Mouse (Mus musculus): ENCODE measurements around the gene Ier2. TPM values are rescaled to one million over a fixed set of nuclear protein-coding genes. Genes with fewer than 3 reads are reported as not detected.

Ier2 gene
- polyA plus RNA-seq, 1 experiment from 2014 or later, result 43.8 TPM

- H3K4me2 ChIP-seq (ENCODE audit: low read length), result no peak overlapping the region
- 52% methylated on average over 1 of the region's 1 CpGs for WGBS
- no peaks in the 10 kb centered on the region for H3K9me3 ChIP-seq (ENCODE audit: control insufficient read depth, low read length)
- H3K27ac ChIP-seq (replicated peaks in 1 of 2; ENCODE audit: control insufficient read depth in 1 of 2, insufficient read depth in 1 of 2, low read depth in 2 of 2, low read length in 2 of 2), result no peak overlapping the region
- H3K36me3 ChIP-seq (ENCODE audit: control insufficient read depth, insufficient read depth, low read length), result peaks cover 38% of the 10 kb centered on the region
- no peaks in the 10 kb centered on the region for H3K27me3 ChIP-seq (ENCODE audit: control insufficient read depth, insufficient read depth, low read length)
- no peak for ATAC-seq (ENCODE audit: insufficient number of reproducible peaks, insufficient read depth, low FRiP score, low read depth)
- no peak overlapping the region for H3K4me3 ChIP-seq (ENCODE audit: control insufficient read depth in 1 of 2, insufficient read depth in 1 of 2, low read depth in 1 of 2, low read length in 2 of 2)
- H3K4me1 ChIP-seq (ENCODE audit: control insufficient read depth in 2 of 2, insufficient read depth in 2 of 2, low read length in 2 of 2), result peaks cover 5 to 11% of the 10 kb centered on the region in 2 experiments
- no peak overlapping the region; the same call in 1 of the 2 replicates for H3K9ac ChIP-seq (ENCODE audit: low read length)
Measured at GRCm38 (mm10) chr8:84668081-84668480, 5.4 kb upstream of the Ier2 start.

- ATAC-seq (ENCODE audit: insufficient number of reproducible peaks, insufficient read depth, low FRiP score, low read depth), result no peak
- H3K4me1 ChIP-seq (ENCODE audit: control insufficient read depth in 2 of 2, insufficient read depth in 2 of 2, low read length in 2 of 2), result peaks cover 5 to 20% of the 10 kb centered on the region in 2 experiments
- H3K4me2 ChIP-seq (ENCODE audit: low read length), result peak overlapping the region; percentile 68
- H3K4me3 ChIP-seq (ENCODE audit: control insufficient read depth in 1 of 2, insufficient read depth in 1 of 2, low read depth in 1 of 2, low read length in 2 of 2), result peak overlapping the region; percentile 55 to 82
- no peaks in the 10 kb centered on the region for H3K27me3 ChIP-seq (ENCODE audit: control insufficient read depth, insufficient read depth, low read length)
- H3K9me3 ChIP-seq (ENCODE audit: control insufficient read depth, low read length), result no peaks in the 10 kb centered on the region
- H3K36me3 ChIP-seq (ENCODE audit: control insufficient read depth, insufficient read depth, low read length), result peaks cover 18% of the 10 kb centered on the region
- H3K9ac ChIP-seq (ENCODE audit: low read length), result peak overlapping the region; percentile 83
- H3K27ac ChIP-seq (replicated peaks in 1 of 2; ENCODE audit: control insufficient read depth in 1 of 2, insufficient read depth in 1 of 2, low read depth in 2 of 2, low read length in 2 of 2), result peak overlapping the region; percentile 96 to 99
- WGBS, result 2% methylated on average over 14 of the region's 14 CpGs
Measured at GRCm38 (mm10) chr8:84665385-84665893, 2.8 kb upstream of the Ier2 start.

- H3K4me1 ChIP-seq (ENCODE audit: control insufficient read depth in 2 of 2, insufficient read depth in 2 of 2, low read length in 2 of 2), result peaks cover 11 to 23% of the 10 kb centered on the region in 2 experiments
- peak overlapping the region; percentile 55 to 82 for H3K4me3 ChIP-seq (ENCODE audit: control insufficient read depth in 1 of 2, insufficient read depth in 1 of 2, low read depth in 1 of 2, low read length in 2 of 2)
- H3K9ac ChIP-seq (ENCODE audit: low read length), result peak overlapping the region; percentile 83
- H3K4me2 ChIP-seq (ENCODE audit: low read length), result peak overlapping the region; percentile 68
- H3K36me3 ChIP-seq (ENCODE audit: control insufficient read depth, insufficient read depth, low read length), result peaks cover 11% of the 10 kb centered on the region
- H3K27me3 ChIP-seq (ENCODE audit: control insufficient read depth, insufficient read depth, low read length), result no peaks in the 10 kb centered on the region
- 1% methylated on average over 29 of the region's 29 CpGs for WGBS
- ATAC-seq (ENCODE audit: insufficient number of reproducible peaks, insufficient read depth, low FRiP score, low read depth), result no peak
- no peaks in the 10 kb centered on the region for H3K9me3 ChIP-seq (ENCODE audit: control insufficient read depth, low read length)
- peak overlapping the region; percentile 96 to 99 for H3K27ac ChIP-seq (replicated peaks in 1 of 2; ENCODE audit: control insufficient read depth in 1 of 2, insufficient read depth in 1 of 2, low read depth in 2 of 2, low read length in 2 of 2)
Measured at GRCm38 (mm10) chr8:84664566-84665384, 2.1 kb upstream of the Ier2 start.

GRCm38 (mm10) chr8:84663483-84664327 lies 1.1 kb upstream of the Ier2 start:
- Histone ChIP-seq H3K27ac (replicated peaks in 1 of 2; ENCODE audit: control insufficient read depth in 1 of 2, insufficient read depth in 1 of 2, low read depth in 2 of 2, low read length in 2 of 2) (peak overlapping the region; percentile 96 to 99), H3K9ac (ENCODE audit: low read length) (peak overlapping the region; percentile 95), H3K4me1 (ENCODE audit: control insufficient read depth in 2 of 2, insufficient read depth in 2 of 2, low read length in 2 of 2) (peaks cover 13 to 33% of the 10 kb centered on the region in 2 experiments), H3K4me2 (ENCODE audit: low read length) (peak overlapping the region; percentile 68), H3K4me3 (ENCODE audit: control insufficient read depth in 1 of 2, insufficient read depth in 1 of 2, low read depth in 1 of 2, low read length in 2 of 2) (peak overlapping the region; percentile 82 to 83), H3K9me3 (ENCODE audit: control insufficient read depth, low read length) (no peaks in the 10 kb centered on the region), H3K27me3 (ENCODE audit: control insufficient read depth, insufficient read depth, low read length) (no peaks in the 10 kb centered on the region), H3K36me3 (ENCODE audit: control insufficient read depth, insufficient read depth, low read length) (peaks cover 7% of the 10 kb centered on the region)
- 2% methylated on average over 43 of the region's 43 CpGs for WGBS
- peak; percentile 82 for ATAC-seq (ENCODE audit: insufficient number of reproducible peaks, insufficient read depth, low FRiP score, low read depth)

GRCm38 (mm10) chr8:84661961-84662571 lies 586 bp downstream of the Ier2 start:
- ATAC-seq (ENCODE audit: insufficient number of reproducible peaks, insufficient read depth, low FRiP score, low read depth), result 0 out of 2 replicates have a peak, but pooled peaks have one; percentile 2
- H3K27me3 ChIP-seq (ENCODE audit: control insufficient read depth, insufficient read depth, low read length), result no peaks in the 10 kb centered on the region
- H3K4me2 ChIP-seq (ENCODE audit: low read length), result peak overlapping the region; percentile 68
- H3K27ac ChIP-seq (replicated peaks in 1 of 2; ENCODE audit: control insufficient read depth in 1 of 2, insufficient read depth in 1 of 2, low read depth in 2 of 2, low read length in 2 of 2), result peak overlapping the region; percentile 89 to 94
- H3K36me3 ChIP-seq (ENCODE audit: control insufficient read depth, insufficient read depth, low read length), result no peaks in the 10 kb centered on the region
- H3K9me3 ChIP-seq (ENCODE audit: control insufficient read depth, low read length), result no peaks in the 10 kb centered on the region
- H3K4me3 ChIP-seq (ENCODE audit: control insufficient read depth in 1 of 2, insufficient read depth in 1 of 2, low read depth in 1 of 2, low read length in 2 of 2), result peak overlapping the region; percentile 69 to 83
- H3K4me1 ChIP-seq (ENCODE audit: control insufficient read depth in 2 of 2, insufficient read depth in 2 of 2, low read length in 2 of 2), result peaks cover 13 to 41% of the 10 kb centered on the region in 2 experiments
- H3K9ac ChIP-seq (ENCODE audit: low read length), result peak overlapping the region; percentile 95
- WGBS, result under 1% methylated on average over 61 of the region's 61 CpGs

GRCm38 (mm10) chr8:84661458-84661871 lies 1.2 kb downstream of the Ier2 start:
- Histone ChIP-seq H3K27me3 (ENCODE audit: control insufficient read depth, insufficient read depth, low read length) (no peaks in the 10 kb centered on the region), H3K9ac (ENCODE audit: low read length) (peak overlapping the region; percentile 95), H3K4me1 (ENCODE audit: control insufficient read depth in 2 of 2, insufficient read depth in 2 of 2, low read length in 2 of 2) (peaks cover 18 to 47% of the 10 kb centered on the region in 2 experiments), H3K4me3 (ENCODE audit: control insufficient read depth in 1 of 2, insufficient read depth in 1 of 2, low read depth in 1 of 2, low read length in 2 of 2) (peak overlapping the region; percentile 69 to 83), H3K36me3 (ENCODE audit: control insufficient read depth, insufficient read depth, low read length) (no peaks in the 10 kb centered on the region), H3K27ac (replicated peaks in 1 of 2; ENCODE audit: control insufficient read depth in 1 of 2, insufficient read depth in 1 of 2, low read depth in 2 of 2, low read length in 2 of 2) (peak overlapping the region; percentile 89 to 94), H3K9me3 (ENCODE audit: control insufficient read depth, low read length) (no peaks in the 10 kb centered on the region), H3K4me2 (ENCODE audit: low read length) (peak overlapping the region; percentile 68)
- peak; percentile 42 for ATAC-seq (ENCODE audit: insufficient number of reproducible peaks, insufficient read depth, low FRiP score, low read depth)
- under 1% methylated on average over 24 of the region's 24 CpGs for WGBS

Measured in heart, embryonic 14.5 days (tissue).